Mouse (Mus musculus): ENCODE measurements around the gene Zbed3.

DNA sequence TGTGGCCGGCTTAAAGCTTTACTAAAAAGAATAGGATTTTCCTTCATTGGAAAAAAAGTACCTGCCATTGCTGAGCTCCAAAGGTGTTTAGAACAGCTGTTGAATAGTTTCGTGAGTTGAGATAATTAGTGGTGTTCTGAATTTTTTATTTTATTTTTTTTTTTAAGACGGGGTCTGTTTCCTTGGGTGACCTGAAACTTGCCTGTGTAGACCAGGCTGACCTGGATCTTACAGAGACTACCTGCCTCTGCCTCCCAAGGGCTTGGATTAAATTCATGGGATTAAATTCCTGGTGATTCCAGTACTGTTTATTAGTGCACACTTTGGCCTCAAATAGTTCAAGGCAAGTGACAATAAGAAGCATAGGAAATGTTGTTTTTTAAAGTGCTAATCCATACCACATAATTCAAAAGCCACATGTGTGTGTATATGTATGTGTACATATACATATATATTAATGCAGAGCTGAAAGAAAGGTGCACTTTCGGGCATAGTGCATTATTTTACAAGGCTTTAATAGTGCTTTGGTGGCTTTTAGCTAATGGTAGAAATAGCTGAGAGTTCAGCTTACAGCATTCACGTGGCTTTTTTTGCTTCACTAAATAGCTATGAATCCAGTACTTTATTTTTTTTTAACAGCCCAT is 2.6 kb downstream of the Zbed3 start:
- TF ChIP-seq POLR2A (IDR thresholded peaks at IDR 0.05; ENCODE audit: extremely low read depth, insufficient read depth, low read length) (no peak), CTCF (IDR thresholded peaks at IDR 0.05; ENCODE audit: extremely low read depth, insufficient read depth, low read length) (no peak)
